Mouse (Mus musculus) cerebellum, adult 2 months (tissue): ENCODE results near the gene Tmem116. TPM values are rescaled to one million over a fixed set of nuclear protein-coding genes. Genes with fewer than 3 reads are reported as not detected.

Experiments
- DNase-seq, 2 experiments: peaks; one replicate each; pipeline ENCODE4 v3.0.0; 2021
- H3K27ac ChIP-seq: fragments of 200-500 bp; 2 replicates; pipeline ENCODE4 v1.5.1; 2012; ENCODE audit warnings: low read length, control low read depth, inconsistent platforms; ENCODE audit not compliant: insufficient read depth
- H3K27me3 ChIP-seq: fragments of 200-500 bp; 2 replicates; pipeline ENCODE4 v1.6.1; 2012; ENCODE audit warnings: inconsistent platforms, mild to moderate bottlenecking, low read length, moderate library complexity; ENCODE audit not compliant: control insufficient read depth, insufficient read depth
- H3K4me1 ChIP-seq: fragments of 200-500 bp; 2 replicates; pipeline ENCODE4 v1.6.1; 2011; ENCODE audit warnings: low read length; ENCODE audit not compliant: control insufficient read depth, insufficient read depth
- H3K4me3 ChIP-seq: fragments of 200-500 bp; replicated peaks from 2 replicates; pipeline ENCODE3; 2011; ENCODE audit warnings: mild to moderate bottlenecking, low read depth, low read length, control low read depth; ENCODE audit not compliant: insufficient read depth
- CTCF ChIP-seq: fragments of 200-500 bp; IDR thresholded peaks from 2 replicates; pipeline ENCODE4 v1.5.1; 2011; ENCODE audit warnings: low read depth, mild to moderate bottlenecking, control low read depth, low read length, moderate library complexity, borderline replicate concordance; ENCODE audit not compliant: insufficient read depth
- POLR2A ChIP-seq: fragments of 200-500 bp; IDR thresholded peaks from 2 replicates; pipeline ENCODE4 v1.6.1; 2011; ENCODE audit warnings: low read length, control low read depth, borderline replicate concordance; ENCODE audit not compliant: insufficient read depth
- WGBS: fragments of 180-500 bp; shearing (Covaris S2); methylation state at CpG from one replicate; pipeline ENCODE4 v1.1.7; 2018; 5-methylcytosine and 5-hydroxymethylcytosine counted together
- polyA plus RNA-seq: library from polyadenylated mRNA; depleted of rRNA; stranded (reverse); fragments of >200 nt; gene quantifications from 2 replicates; pipeline ENCODE4 v1.2.3, GENCODE M21; 2012; rRNA removed

Tmem116 gene
- 2.8 and 3.7 TPM in 2 replicates for polyA plus RNA-seq

- under 1% methylated on average over 17 of the region's 17 CpGs for WGBS
- no peak for TF ChIP-seq POLR2A
- TF ChIP-seq CTCF: no peak
- Histone ChIP-seq H3K4me3 (peak within 1 kb of the TSS; percentile 74), H3K4me1 (peaks cover 4% of the 10 kb centered on the region; the same call in 1 of the 2 replicates), H3K27ac (peak within 1 kb of the TSS; percentile 92), H3K27me3 (no peaks in the 10 kb centered on the region)
- peak; percentile 53 to 65 for DNase-seq
Measured at GRCm38 (mm10) chr5:121451644-121452025, at the start of gene Tmem116. Tmem116 (plus strand) TSS chr5:121451893.

- no peak for DNase-seq
- TF ChIP-seq POLR2A: no peak
- no peak for TF ChIP-seq CTCF
- Histone ChIP-seq H3K4me3 (no peak overlapping the region), H3K4me1 (peaks cover 4% of the 10 kb centered on the region; the same call in 1 of the 2 replicates), H3K27ac (no peak overlapping the region), H3K27me3 (no peaks in the 10 kb centered on the region)
- 55% methylated on average over 8 of the region's 8 CpGs for WGBS
Measured at GRCm38 (mm10) chr5:121407856-121408255, 43.8 kb upstream of the Tmem116 start.

GRCm38 (mm10) chr5:121410975-121411374, 40.7 kb upstream of the Tmem116 start:
- TF ChIP-seq CTCF: no peak
- no peak for TF ChIP-seq POLR2A
- H3K27me3 ChIP-seq: no peaks in the 10 kb centered on the region
- H3K4me3 ChIP-seq: no peak overlapping the region
- 0 out of 2 replicates have a peak, but pooled peaks cover 4% of the 10 kb centered on the region for H3K4me1 ChIP-seq
- H3K27ac ChIP-seq: no peak overlapping the region
- DNase-seq: no peak
- WGBS: 96% methylated on average over 4 of the region's 4 CpGs

GRCm38 (mm10) chr5:121420721-121421120, 31.0 kb upstream of the Tmem116 start:
- H3K4me3 ChIP-seq: no peak overlapping the region
- no peaks in the 10 kb centered on the region for H3K4me1 ChIP-seq
- TF ChIP-seq CTCF (no peak), POLR2A (no peak)
- H3K27me3 ChIP-seq: no peaks in the 10 kb centered on the region
- WGBS: 89% methylated on average over 9 of the region's 9 CpGs
- no peak overlapping the region for H3K27ac ChIP-seq
- no peak for DNase-seq

GRCm38 (mm10) chr5:121422787-121423186, 28.9 kb upstream of the Tmem116 start:
- Histone ChIP-seq H3K4me3 (no peak overlapping the region), H3K4me1 (no peaks in the 10 kb centered on the region), H3K27ac (no peak overlapping the region), H3K27me3 (no peaks in the 10 kb centered on the region)
- DNase-seq: no peak
- TF ChIP-seq POLR2A: no peak
- TF ChIP-seq CTCF: no peak
- 93% methylated on average over 6 of the region's 6 CpGs for WGBS

- no peaks in the 10 kb centered on the region for H3K4me1 ChIP-seq
- no peak overlapping the region for H3K4me3 ChIP-seq
- H3K27me3 ChIP-seq: no peaks in the 10 kb centered on the region
- DNase-seq: no peak
- TF ChIP-seq CTCF: no peak
- no peak for TF ChIP-seq POLR2A
- H3K27ac ChIP-seq: no peak overlapping the region
- WGBS: 90% methylated on average over 10 of the region's 10 CpGs
Measured at GRCm38 (mm10) chr5:121423297-121423696, 28.4 kb upstream of the Tmem116 start.

GRCm38 (mm10) chr5:121428954-121429353, 22.7 kb upstream of the Tmem116 start:
- no peak for TF ChIP-seq POLR2A
- TF ChIP-seq CTCF: no peak
- no peak for DNase-seq
- peaks cover 2% of the 10 kb centered on the region; the same call in 1 of the 2 replicates for H3K4me1 ChIP-seq
- no peaks in the 10 kb centered on the region for H3K27me3 ChIP-seq
- no peak overlapping the region for H3K4me3 ChIP-seq
- WGBS: 82% methylated on average over 3 of the region's 3 CpGs
- H3K27ac ChIP-seq: no peak overlapping the region

GRCm38 (mm10) chr5:121438131-121438530, 13.6 kb upstream of the Tmem116 start:
- 50% methylated on average over 5 of the region's 5 CpGs for WGBS
- Histone ChIP-seq H3K27ac (no peak overlapping the region), H3K27me3 (no peaks in the 10 kb centered on the region), H3K4me3 (no peak overlapping the region), H3K4me1 (no peaks in the 10 kb centered on the region; the same call in 1 of the 2 replicates)
- TF ChIP-seq CTCF (no peak), POLR2A (no peak)
- no peak for DNase-seq
